Mouse (Mus musculus): ENCODE data around the gene Thrb. TPM values are rescaled to one million over a fixed set of nuclear protein-coding genes. Genes with fewer than 3 reads are reported as not detected.

Thrb gene
- total RNA-seq, 2 experiments from 2014 or later: 0.17 to 1.5 TPM

GRCm38 (mm10) chr14:18003686-18004085 lies 343.6 kb downstream of the Thrb start:
- no peak for ATAC-seq (replicated peaks; ENCODE audit: poor library complexity, severe bottlenecking)

GRCm38 (mm10) chr14:18008524-18008923 lies 348.5 kb downstream of the Thrb start:
- ATAC-seq (replicated peaks; ENCODE audit: poor library complexity, severe bottlenecking): no peak

- no peak for ATAC-seq (replicated peaks; ENCODE audit: poor library complexity, severe bottlenecking)
These were observed 356.5 kb downstream of the Thrb start for GRCm38 (mm10) chr14:18016604-18017003.

- ATAC-seq (replicated peaks; ENCODE audit: poor library complexity, severe bottlenecking): no peak
These were observed 360.1 kb downstream of the Thrb start for GRCm38 (mm10) chr14:18020128-18020527.

GRCm38 (mm10) chr14:18020636-18021035 lies 360.6 kb downstream of the Thrb start:
- no peak for ATAC-seq (replicated peaks; ENCODE audit: poor library complexity, severe bottlenecking)

- peak; percentile 75 for ATAC-seq (replicated peaks; ENCODE audit: poor library complexity, severe bottlenecking)
These were observed 361.7 kb downstream of the Thrb start for GRCm38 (mm10) chr14:18021726-18022125.

- no peak; the same call in 1 of the 2 replicates for ATAC-seq (replicated peaks; ENCODE audit: poor library complexity, severe bottlenecking)
These were observed 362.3 kb downstream of the Thrb start for GRCm38 (mm10) chr14:18022351-18022750.

- ATAC-seq (replicated peaks; ENCODE audit: poor library complexity, severe bottlenecking): no peak
These were observed 367.8 kb downstream of the Thrb start for GRCm38 (mm10) chr14:18027867-18028266.

- ATAC-seq (replicated peaks; ENCODE audit: poor library complexity, severe bottlenecking): no peak
These were observed 369.3 kb downstream of the Thrb start for GRCm38 (mm10) chr14:18029181-18029932.

- ATAC-seq (replicated peaks; ENCODE audit: poor library complexity, severe bottlenecking): no peak
These were observed 371.9 kb downstream of the Thrb start for GRCm38 (mm10) chr14:18031941-18032340.

GRCm38 (mm10) chr14:18036573-18036972 lies 376.5 kb downstream of the Thrb start:
- no peak for ATAC-seq (replicated peaks; ENCODE audit: poor library complexity, severe bottlenecking)

- no peak for ATAC-seq (replicated peaks; ENCODE audit: poor library complexity, severe bottlenecking)
These were observed 402.2 kb downstream of the Thrb start for GRCm38 (mm10) chr14:18062082-18062772.
